Mouse (Mus musculus) adrenal gland, postnatal 25 days (tissue): ENCODE data around the gene Mettl23. TPM values are rescaled to one million over a fixed set of nuclear protein-coding genes. Genes with fewer than 3 reads are reported as not detected.
A peak's percentile ranks its signal among the peaks of the same experiment; 100 is the strongest.
"Not testable (repeated sequence)": the region's sequence is repeated elsewhere in the genome, so short reads cannot be mapped to it uniquely, and the experiment has no call there.

Source experiments
- DNase-seq: peaks from one replicate; pipeline ENCODE4 v3.0.0; 2021; ENCODE audit warnings: mixed read lengths
- total RNA-seq: library from RNA; stranded (reverse); gene quantifications from 2 replicates; pipeline ENCODE4 v1.2.3, GENCODE M21; 2021

Gene Mettl23
- total RNA-seq, 1 experiment from 2014 or later, result 29.6 TPM

GRCm38 (mm10) chr11:116847187-116848085 lies 4.4 kb downstream of the Mettl23 start:
- no peak for DNase-seq

- no peak for DNase-seq
These were observed 5.2 kb downstream of the Mettl23 start for GRCm38 (mm10) chr11:116848086-116848876.

DNA sequence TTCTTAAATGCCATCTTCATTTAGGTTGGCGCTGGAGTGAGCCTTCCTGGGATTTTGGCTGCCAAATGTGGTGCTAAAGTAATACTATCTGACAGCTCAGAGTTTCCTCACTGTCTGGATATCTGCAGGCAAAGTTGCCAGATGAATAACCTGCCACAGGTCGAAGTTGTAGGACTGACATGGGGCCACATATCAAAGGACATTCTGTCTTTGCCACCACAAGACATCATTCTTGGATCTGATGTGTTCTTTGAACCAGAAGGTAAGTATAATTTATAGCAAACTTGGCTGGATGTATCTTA lies 5.8 kb downstream of the Mettl23 start:
- DNase-seq, result not testable (repeated sequence)

DNA sequence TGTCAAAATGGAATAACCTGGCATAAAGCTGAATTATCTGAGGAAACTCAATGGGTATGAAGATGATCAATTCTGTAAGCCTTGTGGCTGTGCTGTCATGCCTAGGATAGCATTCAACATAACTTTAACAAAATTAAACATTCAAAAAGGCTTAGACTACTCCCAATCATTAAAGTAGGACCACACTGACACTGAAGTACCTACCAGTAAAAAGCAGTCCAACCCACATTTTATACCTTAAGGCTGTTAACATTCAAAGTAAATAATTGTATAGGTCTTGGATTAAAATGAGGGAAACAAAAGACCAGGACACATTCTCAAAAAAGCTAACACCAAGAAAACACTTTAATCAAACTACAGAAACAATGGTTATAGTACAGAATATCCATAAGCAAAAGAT lies 6.5 kb downstream of the Mettl23 start:
- DNase-seq, result no peak

- DNase-seq, result no peak
These were observed 7.0 kb downstream of the Mettl23 start for GRCm38 (mm10) chr11:116850085-116850484.

DNA sequence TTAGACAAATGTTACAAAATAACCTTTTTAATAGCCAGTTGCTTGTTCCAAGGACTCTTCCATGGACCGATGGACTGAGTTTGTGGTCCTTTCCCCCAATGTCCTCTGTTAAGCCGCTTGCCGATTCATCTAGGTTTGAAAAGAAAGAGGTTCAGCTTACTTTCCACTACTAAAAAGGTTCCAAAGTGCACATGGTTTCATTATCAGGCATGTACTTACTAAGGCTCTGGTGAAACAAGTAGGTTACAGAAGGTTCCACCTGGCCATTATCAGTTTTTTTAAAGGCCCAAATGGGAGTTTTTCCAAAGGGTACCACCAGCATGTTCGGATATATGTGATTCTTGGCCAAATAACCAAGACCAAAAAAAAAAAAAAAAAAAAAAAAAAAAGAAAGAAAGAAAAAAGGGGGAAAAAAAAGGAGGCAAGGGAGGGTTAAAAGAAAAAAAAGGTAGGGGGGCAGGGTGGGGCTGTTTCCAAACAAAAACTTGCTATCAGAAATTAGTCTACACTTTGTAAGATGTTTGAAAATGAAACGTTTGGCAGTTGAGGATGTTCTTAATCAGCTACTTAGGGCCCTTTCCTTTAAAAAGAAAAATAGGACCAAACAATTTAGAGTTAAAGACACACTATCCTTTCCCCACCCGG lies 7.9 kb downstream of the Mettl23 start:
- no peak for DNase-seq

DNA sequence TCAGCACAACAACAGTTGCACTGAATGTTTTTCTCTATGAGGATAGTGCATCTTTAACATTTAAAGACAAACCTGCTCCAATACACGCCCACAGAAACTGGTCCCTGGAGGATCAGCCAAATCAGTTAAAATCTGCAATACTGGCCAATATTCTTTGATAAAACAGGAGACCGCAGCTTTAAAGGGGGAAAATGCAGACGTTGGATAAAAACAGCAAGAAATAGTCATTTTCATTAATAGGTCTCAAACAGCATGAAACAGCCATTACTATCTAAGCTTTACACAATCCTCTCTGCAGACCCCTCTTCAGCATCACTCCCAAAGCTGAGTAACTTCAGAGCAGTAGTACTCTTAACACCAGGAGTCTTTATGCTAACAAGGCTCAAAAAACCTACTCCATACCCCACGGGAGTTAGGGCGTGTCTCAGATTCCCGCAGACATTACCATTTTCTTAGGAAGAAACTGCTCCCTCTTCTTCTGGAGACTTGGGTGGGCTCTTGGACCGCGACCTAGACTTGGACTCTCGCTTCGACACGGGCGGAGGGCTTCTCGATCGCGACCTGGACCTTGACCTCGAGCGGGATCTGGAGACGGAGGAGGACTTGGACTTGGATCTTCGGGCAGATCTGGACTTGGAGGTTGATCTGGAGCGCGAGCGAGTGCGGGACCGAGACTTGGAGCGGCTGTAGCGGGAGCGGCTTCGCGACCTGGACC lies 8.7 kb downstream of the Mettl23 start:
- no peak for DNase-seq

DNA sequence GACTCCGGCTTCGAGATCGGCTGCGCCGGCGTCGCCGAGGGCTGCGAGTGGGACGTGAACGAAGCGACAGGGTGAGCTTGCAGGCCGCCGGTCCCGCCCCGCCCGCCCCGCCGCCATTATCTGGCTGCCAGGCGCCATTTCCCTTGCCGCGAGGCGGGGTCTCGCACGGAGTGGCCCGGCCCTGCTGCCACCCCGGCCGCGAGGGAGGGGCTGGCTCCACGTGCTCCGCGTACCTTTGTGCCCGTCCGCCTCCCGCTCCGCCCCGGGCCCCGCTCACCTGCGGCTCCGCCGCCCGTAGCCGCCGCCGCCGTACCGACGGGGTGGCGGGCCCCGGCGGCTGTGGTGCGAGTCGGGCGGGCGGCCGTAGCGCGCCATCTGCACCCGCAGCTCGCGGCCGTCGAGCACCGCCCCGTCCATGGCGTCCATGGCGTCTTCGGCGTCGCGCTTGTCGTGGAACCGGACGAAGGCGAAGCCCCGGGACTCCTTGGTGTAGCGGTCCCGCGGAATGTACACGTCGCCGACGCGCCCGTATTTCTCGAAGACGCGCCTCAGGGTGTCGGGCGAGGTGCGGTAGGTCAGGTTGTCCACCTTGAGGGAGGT lies 9.3 kb downstream of the Mettl23 start, which contains the start of gene Mfsd11:
Gene Mfsd11, plus strand, starts transcription at position 150 of the 600 bp plus-strand sequence.
- peak; percentile 87 for DNase-seq

- DNase-seq, result peak; percentile 95
These were observed 9.9 kb downstream of the Mettl23 start, which contains the start of gene Srsf2 for GRCm38 (mm10) chr11:116852891-116853511. Gene Srsf2 (minus strand): TSS chr11:116853094.

GRCm38 (mm10) chr11:116853512-116853928 lies 10.4 kb downstream of the Mettl23 start:
- peak; percentile 98 for DNase-seq

GRCm38 (mm10) chr11:116854279-116854678 lies 11.2 kb downstream of the Mettl23 start:
- DNase-seq, result no peak

- DNase-seq, result no peak
These were observed 14.2 kb downstream of the Mettl23 start for GRCm38 (mm10) chr11:116857183-116857850.

DNA sequence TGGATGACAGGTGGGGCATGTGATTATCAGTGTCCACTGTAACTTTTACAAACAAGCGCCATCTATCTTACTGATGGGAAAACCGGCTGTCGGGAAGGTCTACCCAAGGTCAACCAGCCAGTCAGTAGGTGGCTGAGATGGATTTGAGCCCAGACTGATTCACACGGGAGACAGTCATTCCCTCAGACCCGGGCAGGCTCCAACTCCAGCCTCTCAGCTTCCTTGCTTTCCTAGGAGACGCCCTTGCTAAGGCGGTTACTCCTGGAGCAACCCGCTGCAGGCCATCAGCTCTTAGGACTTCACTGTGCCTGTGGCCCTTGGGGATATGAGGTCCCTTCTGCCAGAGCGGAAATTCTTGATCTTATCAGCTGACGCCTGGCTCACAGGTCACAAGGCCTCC lies 21.4 kb downstream of the Mettl23 start:
- peak; percentile 35 for DNase-seq

DNA sequence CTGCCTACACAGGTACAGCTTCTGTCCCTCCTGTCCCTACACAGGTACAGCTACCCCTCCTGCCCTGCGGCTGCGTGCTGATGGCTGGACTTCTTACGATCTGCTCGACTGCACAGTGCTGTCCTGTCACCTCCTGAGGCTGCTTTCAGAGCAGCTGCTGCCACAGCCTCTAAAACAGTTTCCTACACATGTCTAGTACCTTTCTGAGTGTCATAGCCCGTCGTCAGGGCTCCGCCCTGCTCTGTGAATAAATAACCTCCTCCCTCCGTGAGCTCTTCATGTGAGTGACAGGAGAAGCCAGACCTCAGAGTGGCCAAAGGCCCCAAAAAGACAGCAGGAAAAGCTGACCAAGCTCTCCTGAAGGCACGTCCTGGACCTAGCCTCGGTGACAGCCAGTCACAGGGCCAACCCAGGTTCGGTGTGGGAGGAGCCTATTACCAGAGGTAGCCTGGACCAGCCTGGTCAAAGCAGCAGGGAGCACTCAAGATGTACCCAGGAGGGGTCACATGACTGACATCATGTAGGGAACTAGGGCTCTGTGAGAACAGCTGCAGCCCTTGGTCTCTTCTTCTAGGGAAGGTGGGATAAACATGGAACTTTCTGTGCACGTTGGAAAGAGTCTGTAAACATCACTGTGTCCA lies 23.0 kb downstream of the Mettl23 start:
- no peak for DNase-seq

DNA sequence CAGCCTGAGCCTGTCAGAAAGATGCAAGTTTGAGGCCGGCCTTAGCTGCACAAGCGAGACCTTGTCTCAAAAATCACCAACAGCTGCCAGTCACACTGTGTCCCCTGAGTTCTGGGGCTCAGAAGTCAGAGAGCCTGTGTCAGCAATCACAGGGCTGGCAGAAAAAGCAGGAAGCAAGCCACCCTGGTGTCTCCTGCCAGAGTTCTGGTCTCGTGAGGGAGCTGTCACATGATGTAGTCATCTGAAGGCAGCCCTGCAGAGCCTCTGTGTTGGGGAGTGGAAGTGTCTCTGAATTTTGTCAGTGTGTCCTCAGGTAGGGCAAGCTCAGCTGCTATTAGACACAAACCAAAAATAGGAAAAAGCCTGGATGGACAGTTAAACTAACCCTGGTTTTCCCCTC lies 25.1 kb downstream of the Mettl23 start:
- DNase-seq, result peak; percentile 22

DNA sequence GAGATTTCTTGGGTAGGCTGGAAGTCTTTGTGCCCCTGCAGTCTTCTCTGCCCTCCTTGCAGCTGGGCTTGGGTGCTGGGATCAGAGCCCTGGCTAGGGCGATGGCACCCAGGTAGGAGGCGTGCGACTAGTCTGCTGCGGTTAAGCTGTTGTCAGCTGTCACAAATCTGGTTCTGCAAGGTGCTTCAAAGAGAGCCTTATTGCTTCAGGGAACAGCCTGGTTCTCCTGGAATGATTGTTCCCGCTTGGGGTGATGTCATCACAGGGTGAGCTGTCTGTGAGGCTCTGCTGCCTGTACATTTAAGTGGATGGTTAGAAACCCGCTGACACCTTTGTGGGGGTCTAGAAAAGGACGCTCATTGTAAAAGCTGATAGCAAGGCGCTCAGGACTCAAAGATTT lies 26.1 kb downstream of the Mettl23 start:
- no peak for DNase-seq

- DNase-seq, result no peak
These were observed 26.6 kb downstream of the Mettl23 start for GRCm38 (mm10) chr11:116869641-116870040.

DNA sequence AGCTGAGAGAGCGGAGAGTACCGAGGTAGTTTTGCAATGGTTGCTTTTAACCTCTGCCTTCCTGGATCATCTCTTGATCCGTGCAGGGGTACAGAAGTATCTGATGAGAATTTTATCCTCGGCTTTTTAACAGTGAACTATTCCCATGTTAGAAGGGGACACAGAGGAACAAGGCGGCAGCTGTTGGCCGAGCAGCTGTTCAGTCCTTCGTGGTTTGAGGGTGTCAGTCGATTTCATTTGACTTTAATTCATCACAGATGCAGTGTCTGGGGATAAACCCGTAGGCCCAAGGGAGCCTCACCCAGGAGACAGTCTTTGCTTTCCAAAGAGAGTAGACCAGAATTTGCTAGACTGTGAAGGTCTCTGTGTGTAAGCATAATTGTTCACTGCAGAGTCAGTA lies 28.5 kb downstream of the Mettl23 start:
- no peak for DNase-seq

DNA sequence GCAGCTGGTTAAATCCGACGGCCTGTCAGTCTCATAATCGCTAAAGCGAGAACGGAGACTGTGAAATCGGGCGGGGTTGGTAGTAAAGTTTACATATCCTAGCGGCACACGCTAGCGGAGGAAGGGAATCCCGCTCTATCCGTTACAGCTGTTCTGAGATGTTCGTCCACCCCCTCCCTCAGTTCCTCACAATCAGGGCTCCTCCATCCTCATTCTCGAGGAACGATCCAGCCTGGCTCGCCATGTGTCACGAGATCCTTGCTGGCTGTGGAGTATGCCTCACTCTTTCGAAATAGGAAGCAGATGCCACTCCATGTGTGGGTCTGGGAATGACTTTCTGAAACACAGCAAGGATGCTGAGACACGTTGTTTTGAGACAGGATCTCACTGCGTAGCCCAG lies 30.9 kb downstream of the Mettl23 start:
- DNase-seq, result no peak

DNA sequence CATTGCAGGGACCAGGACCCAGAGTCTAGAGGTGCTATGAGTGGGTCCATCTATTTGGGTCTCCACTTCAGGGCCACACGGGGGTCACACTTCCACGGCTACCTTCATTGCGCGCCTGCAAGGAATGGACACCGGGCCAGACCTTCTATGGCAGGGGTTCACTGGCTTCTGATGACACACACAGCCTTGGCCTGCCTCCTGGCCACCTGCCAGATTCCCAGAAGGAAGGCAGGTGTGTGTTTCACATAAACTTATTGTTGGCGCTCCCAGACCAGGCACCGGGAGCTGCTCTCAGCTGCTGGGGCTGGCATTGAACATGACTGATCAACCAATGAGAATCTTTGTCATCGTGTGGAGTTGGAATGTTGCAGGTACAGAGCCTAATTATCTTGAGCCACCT lies 35.4 kb downstream of the Mettl23 start:
- peak; percentile 15 for DNase-seq
